Mouse (Mus musculus) kidney, postnatal 0 days (tissue): ENCODE data around the gene Crbn. TPM values are rescaled to one million over a fixed set of nuclear protein-coding genes. Genes with fewer than 3 reads are reported as not detected.

ENCODE experiments used
- ATAC-seq: fragments of 200-750 bp; cut with Nextera tagmentation; replicated peaks from 2 replicates; pipeline ENCODE4 v1.8.0; 2017; ENCODE audit warnings: low read depth, moderate number of reproducible peaks, moderate TSS enrichment, moderate library complexity; ENCODE audit not compliant: low FRiP score
- DNase-seq: peaks from one replicate; pipeline ENCODE4 v3.0.0-alpha.2; 2016; ENCODE audit warnings: low spot score
- H3K27ac ChIP-seq: fragments of 300-500 bp; sonication (generic); 2 replicates; pipeline ENCODE4 v1.5.1; 2014; ENCODE audit warnings: mild to moderate bottlenecking
- H3K27me3 ChIP-seq: fragments of 300-500 bp; sonication (generic); 2 replicates; pipeline ENCODE4 v1.6.1; 2014; ENCODE audit warnings: low read length, mixed read lengths; ENCODE audit not compliant: insufficient read depth
- H3K36me3 ChIP-seq: fragments of 300-500 bp; sonication (generic); 2 replicates; pipeline ENCODE4 v1.6.1; 2014; ENCODE audit warnings: low read length, mixed read lengths; ENCODE audit not compliant: insufficient read depth
- H3K4me1 ChIP-seq: fragments of 300-500 bp; sonication (generic); replicated peaks from 2 replicates; pipeline ENCODE4 v1.6.1; 2014; ENCODE audit warnings: antibody characterized with exemption, low read length, mixed read lengths; ENCODE audit not compliant: insufficient read depth
- H3K4me2 ChIP-seq: fragments of 300-500 bp; sonication (generic); 2 replicates; pipeline ENCODE4 v1.6.1; 2014; ENCODE audit warnings: mild to moderate bottlenecking, low read length, moderate library complexity, mixed read lengths
- H3K4me3 ChIP-seq: fragments of 300-500 bp; sonication (generic); replicated peaks from 2 replicates; pipeline ENCODE4 v1.5.1; 2014; ENCODE audit warnings: low read depth, low read length
- H3K9ac ChIP-seq: fragments of 300-500 bp; sonication (generic); 2 replicates; pipeline ENCODE4 v1.6.1; 2014; ENCODE audit warnings: low read depth, low read length
- H3K9me3 ChIP-seq: fragments of 300-500 bp; sonication (generic); replicated peaks from 2 replicates; pipeline ENCODE4 v1.6.1; 2016; ENCODE audit warnings: low read length, inconsistent platforms, mixed read lengths
- CTCF ChIP-seq: IDR thresholded peaks from 2 replicates; pipeline ENCODE4 v1.5.1; 2016; ENCODE audit warnings: antibody characterized with exemption, low read depth, mild to moderate bottlenecking, moderate library complexity
- WGBS: fragments of 180-500 bp; shearing (Covaris S2); extraction: QIAGEN DNeasy Blood & Tissue Kit; methylation state at CpG from one replicate; pipeline ENCODE4 v1.1.7; 2014; 5-methylcytosine and 5-hydroxymethylcytosine counted together
- polyA plus RNA-seq: library from polyadenylated mRNA; unstranded; fragments of >200 nt; fragmentation: Nextera tagmentation; extraction: Ambion mirVana; gene quantifications from 2 replicates; pipeline ENCODE4 v1.2.1, GENCODE M21; 2015

The Crbn gene
- polyA plus RNA-seq, 1 experiment from 2014 or later = 47.8 TPM

DNA sequence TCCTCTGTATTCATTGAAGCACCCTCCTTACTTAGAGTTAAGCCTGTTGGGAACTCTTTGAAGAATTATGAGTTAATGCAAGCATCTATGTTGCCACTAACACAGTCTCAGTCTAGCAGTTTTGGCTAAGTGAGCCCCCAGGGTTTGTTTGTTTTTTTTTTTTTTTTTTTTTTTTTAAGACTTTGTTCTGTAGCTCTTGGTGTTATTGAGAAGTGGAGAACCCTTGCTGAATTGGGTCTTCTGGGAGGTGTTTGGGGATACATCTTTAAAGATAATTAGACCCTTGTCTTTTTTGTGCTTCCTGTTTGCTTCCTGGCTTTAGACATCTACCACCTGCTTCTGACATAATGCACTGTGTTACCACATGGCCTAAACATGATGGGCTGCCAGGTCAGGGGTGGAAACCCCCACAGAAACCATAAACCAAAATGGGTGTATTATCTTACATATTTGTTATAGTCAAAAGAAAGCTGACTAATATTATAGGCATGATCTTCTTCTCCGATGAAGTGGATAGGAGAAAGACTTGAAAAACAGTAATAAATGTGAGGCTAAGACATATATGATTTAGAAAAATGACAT is 59.5 kb downstream of the Crbn start:
- TF ChIP-seq CTCF = no peak
- Histone ChIP-seq H3K4me1 (no peaks in the 10 kb centered on the region), H3K9me3 (no peaks in the 10 kb centered on the region), H3K9ac (no peak overlapping the region), H3K4me3 (no peak overlapping the region), H3K36me3 (no peaks in the 10 kb centered on the region), H3K4me2 (no peak overlapping the region), H3K27ac (no peak overlapping the region), H3K27me3 (no peaks in the 10 kb centered on the region)
- no peak for ATAC-seq
- 83% methylated on average over 1 of the region's 1 CpGs for WGBS
- no peak for DNase-seq

DNA sequence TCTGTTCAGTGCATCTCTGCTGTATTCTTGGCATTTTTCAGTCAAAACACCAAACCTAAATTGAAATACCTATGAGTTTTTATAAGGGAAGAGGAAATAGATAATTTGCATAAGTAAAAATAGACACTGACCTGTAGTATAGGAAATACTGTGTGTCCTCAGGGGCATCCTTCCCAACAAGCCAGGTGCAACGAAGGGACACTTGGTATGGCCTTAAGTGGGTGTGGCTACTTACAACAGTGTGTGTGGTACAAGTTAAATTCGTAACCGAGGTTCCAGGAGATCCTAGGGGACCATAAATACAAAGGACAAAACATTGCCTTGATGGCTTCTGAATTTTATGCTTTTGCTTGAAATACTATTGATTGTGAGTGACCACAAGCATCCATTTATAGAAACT is 61.6 kb downstream of the Crbn start:
- Histone ChIP-seq H3K36me3 (no peaks in the 10 kb centered on the region), H3K4me2 (no peak overlapping the region), H3K9ac (no peak overlapping the region), H3K4me3 (no peak overlapping the region), H3K9me3 (no peaks in the 10 kb centered on the region), H3K27me3 (no peaks in the 10 kb centered on the region), H3K27ac (no peak overlapping the region), H3K4me1 (no peaks in the 10 kb centered on the region)
- WGBS = 69% methylated on average over 3 of the region's 3 CpGs
- DNase-seq (no peak), ATAC-seq (no peak)
- TF ChIP-seq CTCF = no peak

DNA sequence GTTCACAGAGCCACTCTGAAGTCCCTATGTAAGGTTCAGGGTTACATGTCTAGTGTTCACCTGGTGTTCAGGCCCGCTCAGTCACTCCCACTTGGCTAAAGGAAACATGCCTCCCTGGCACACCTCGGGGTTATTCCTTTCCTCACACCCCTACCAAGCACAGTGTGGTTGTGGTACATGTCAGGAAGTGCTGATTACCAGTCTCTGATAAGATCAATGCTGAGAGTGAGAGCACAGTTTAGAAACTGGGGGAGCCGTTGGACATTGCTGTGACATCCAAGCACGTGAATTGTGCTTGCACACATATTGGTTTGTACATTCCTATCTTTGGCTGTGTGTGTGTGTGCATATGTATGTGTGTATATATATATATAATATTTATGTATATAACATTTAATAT is 67.3 kb downstream of the Crbn start:
- WGBS = 72% methylated on average over 4 of the region's 4 CpGs

More for the DNA sequence above, 67.3 kb downstream of the Crbn start:
- H3K9me3 ChIP-seq = no peaks in the 10 kb centered on the region
- DNase-seq (no peak), ATAC-seq (no peak)
- H3K36me3 ChIP-seq = no peaks in the 10 kb centered on the region
- no peak overlapping the region for H3K4me3 ChIP-seq
- H3K27ac ChIP-seq = no peak overlapping the region
- no peak overlapping the region for H3K4me2 ChIP-seq
- no peak overlapping the region for H3K9ac ChIP-seq
- no peaks in the 10 kb centered on the region for H3K4me1 ChIP-seq
- TF ChIP-seq CTCF = no peak
- no peaks in the 10 kb centered on the region for H3K27me3 ChIP-seq

Other genes with a start within 250 kb of the Crbn start
- 0.97 and 1.2 TPM in 2 replicates for gene Il5ra, start 51.0 kb downstream of the Crbn start, polyA plus RNA-seq
- gene Trnt1, start 31.0 kb downstream of the Crbn start, polyA plus RNA-seq = 60.6 and 62.2 TPM in 2 replicates